Mouse (Mus musculus) myocyte (in vitro differentiated cells): Measurements from ENCODE around the gene Gm9918. TPM values are rescaled to one million over a fixed set of nuclear protein-coding genes. Genes with fewer than 3 reads are reported as not detected.

Experiments used
- H3K27me3 ChIP-seq: one replicate; pipeline ENCODE4 v1.6.1; 2011; ENCODE audit not compliant: control insufficient read depth, insufficient read depth, insufficient read length
- H3K36me3 ChIP-seq: one replicate; pipeline ENCODE4 v1.6.1; 2011; ENCODE audit not compliant: control insufficient read depth, insufficient read depth
- H3K4me2 ChIP-seq: one replicate; pipeline ENCODE4 v1.6.1; 2011; ENCODE audit warnings: low read depth, control low read depth
- H3K4me3 ChIP-seq: one replicate; pipeline ENCODE4 v1.5.1; 2011; ENCODE audit warnings: mild to moderate bottlenecking, control low read depth, moderate library complexity
- H3K79me2 ChIP-seq: one replicate; pipeline ENCODE4 v1.6.1; 2011; ENCODE audit not compliant: control insufficient read depth, insufficient read depth
- H3ac ChIP-seq: one replicate; pipeline ENCODE4 v1.6.1; 2011; ENCODE audit not compliant: control insufficient read depth, insufficient read length
- CEBPB ChIP-seq: IDR thresholded peaks from 2 replicates; pipeline ENCODE4 v1.6.1; 2011; ENCODE audit warnings: mild to moderate bottlenecking, moderate library complexity; ENCODE audit not compliant: poor library complexity, insufficient read depth, severe bottlenecking
- E2F4 ChIP-seq: IDR thresholded peaks from one replicate; pipeline ENCODE4 v1.6.1; 2011; ENCODE audit warnings: mild to moderate bottlenecking, control low read depth, moderate library complexity; ENCODE audit not compliant: insufficient read depth
- MAX ChIP-seq: IDR thresholded peaks from one replicate; pipeline ENCODE4 v1.6.1; 2011; ENCODE audit warnings: low read depth, mild to moderate bottlenecking, control low read depth
- MYOD1 ChIP-seq, 3 experiments: IDR thresholded peaks; one replicate each; pipeline ENCODE4 v1.6.1; 2011; ENCODE audit warnings: control low read depth in 2 of 3, low read depth in 2 of 3, mild to moderate bottlenecking in 2 of 3, moderate library complexity in 1 of 3; ENCODE audit not compliant: insufficient read length in 2 of 3, control insufficient read depth in 1 of 3
- MYOG ChIP-seq, 3 experiments: IDR thresholded peaks; one replicate each; pipeline ENCODE4 v1.6.1; 2011; ENCODE audit warnings: control low read depth in 2 of 3, low read depth in 2 of 3, mild to moderate bottlenecking in 2 of 3; ENCODE audit not compliant: insufficient read length in 2 of 3, control insufficient read depth in 1 of 3, insufficient read depth in 1 of 3
- POLR2A ChIP-seq: IDR thresholded peaks from one replicate; pipeline ENCODE4 v1.6.1; 2011; ENCODE audit warnings: low read depth, mild to moderate bottlenecking, control low read depth, moderate library complexity; ENCODE audit not compliant: insufficient read length
- POLR2AphosphoS2 ChIP-seq: IDR thresholded peaks from one replicate; pipeline ENCODE4 v1.6.1; 2011; ENCODE audit warnings: low read depth, control low read depth; ENCODE audit not compliant: insufficient read length
- REST ChIP-seq: IDR thresholded peaks from one replicate; pipeline ENCODE4 v1.6.1; 2011; ENCODE audit warnings: mild to moderate bottlenecking, control low read depth, moderate library complexity; ENCODE audit not compliant: insufficient read depth, insufficient read length
- SRF ChIP-seq: IDR thresholded peaks from one replicate; pipeline ENCODE4 v1.6.1; 2011; ENCODE audit warnings: low read depth; ENCODE audit not compliant: control insufficient read depth, insufficient read length
- TCF12 ChIP-seq: IDR thresholded peaks from one replicate; pipeline ENCODE4 v1.6.1; 2011; ENCODE audit warnings: mild to moderate bottlenecking, control low read depth; ENCODE audit not compliant: poor library complexity, insufficient read depth, severe bottlenecking
- TCF3 ChIP-seq: IDR thresholded peaks from one replicate; pipeline ENCODE4 v1.6.1; 2011; ENCODE audit warnings: low read depth, control low read depth; ENCODE audit not compliant: insufficient read length
- USF1 ChIP-seq: IDR thresholded peaks from one replicate; pipeline ENCODE4 v1.6.1; 2011; ENCODE audit warnings: low read depth, mild to moderate bottlenecking, control low read depth, moderate library complexity
- polyA plus RNA-seq: library from polyadenylated mRNA; unstranded; fragments of >200 nt; fragmentation: generic; extraction: Trizol; gene quantifications from one replicate; pipeline ENCODE4 v1.2.1, GENCODE M21; 2012; ENCODE audit warnings: missing spikeins

Gm9918 gene
- polyA plus RNA-seq, 1 experiment: not detected

- TF ChIP-seq TCF3: no peak
- TF ChIP-seq MAX: no peak
- peak in 2 of 3 experiments; percentile 19 to 52 for TF ChIP-seq MYOG (IDR thresholded peaks at IDR 0.05; ENCODE audit: control insufficient read depth in 1 of 3, insufficient read depth in 1 of 3, insufficient read length in 2 of 3, low read depth in 2 of 3)
- peak; percentile 90 for TF ChIP-seq POLR2A
- peak; percentile 32 for TF ChIP-seq E2F4
- TF ChIP-seq TCF12: no peak
- TF ChIP-seq POLR2AphosphoS2: peak; percentile 83
- peak in 1 of 3 experiments; percentile 46 for TF ChIP-seq MYOD1 (IDR thresholded peaks at IDR 0.05; ENCODE audit: control insufficient read depth in 1 of 3, insufficient read length in 2 of 3, low read depth in 2 of 3)
- no peak for TF ChIP-seq SRF
- no peak for TF ChIP-seq CEBPB
- TF ChIP-seq USF1: peak; percentile 94
Observed at GRCm38 (mm10) chr15:102279092-102279782, 8.9 kb downstream of the Gm9918 start, which contains the start of gene Mfsd5. Gene Mfsd5, plus strand, starts transcription at chr15:102279454.

GRCm38 (mm10) chr15:102279783-102280520 lies 9.6 kb downstream of the Gm9918 start:
- no peaks in the 10 kb centered on the region for H3K27me3 ChIP-seq
- H3K79me2 ChIP-seq: peaks cover 16% of the 10 kb centered on the region
- TF ChIP-seq CEBPB: no peak
- TF ChIP-seq POLR2AphosphoS2: no peak
- no peak for TF ChIP-seq MAX
- TF ChIP-seq E2F4: no peak
- no peak for TF ChIP-seq SRF
- no peak for TF ChIP-seq USF1
- no peak for TF ChIP-seq TCF3
- H3K4me3 ChIP-seq: peak overlapping the region; percentile 69
- H3K36me3 ChIP-seq: no peaks in the 10 kb centered on the region
- peak overlapping the region; percentile 96 for H3K4me2 ChIP-seq
- H3ac ChIP-seq: peak overlapping the region; percentile 32

More at GRCm38 (mm10) chr15:102279092-102279782, 8.9 kb downstream of the Gm9918 start, which contains the start of gene Mfsd5:
- Histone ChIP-seq H3K27me3 (no peaks in the 10 kb centered on the region), H3K4me2 (peak within 1 kb of the TSS; percentile 96), H3K36me3 (no peaks in the 10 kb centered on the region), H3K4me3 (peak within 1 kb of the TSS; percentile 69), H3K79me2 (peaks cover 16% of the 10 kb centered on the region), H3ac (peak within 1 kb of the TSS; percentile 32)

GRCm38 (mm10) chr15:102280623-102281022 lies 10.3 kb downstream of the Gm9918 start:
- peak overlapping the region; percentile 32 for H3ac ChIP-seq
- peak overlapping the region; percentile 96 for H3K4me2 ChIP-seq
- no peaks in the 10 kb centered on the region for H3K36me3 ChIP-seq
- H3K4me3 ChIP-seq: peak overlapping the region; percentile 69
- no peaks in the 10 kb centered on the region for H3K27me3 ChIP-seq
- no peak for TF ChIP-seq MYOD1 (IDR thresholded peaks at IDR 0.05; ENCODE audit: control insufficient read depth in 1 of 3, insufficient read length in 2 of 3, low read depth in 2 of 3)
- TF ChIP-seq POLR2AphosphoS2: no peak
- no peak for TF ChIP-seq E2F4
- TF ChIP-seq REST: no peak
- no peak for TF ChIP-seq TCF12
- no peak for TF ChIP-seq CEBPB
- TF ChIP-seq SRF: no peak
- no peak for TF ChIP-seq TCF3
- TF ChIP-seq POLR2A: no peak
- TF ChIP-seq USF1: no peak
- no peak for TF ChIP-seq MAX
- no peak for TF ChIP-seq MYOG (IDR thresholded peaks at IDR 0.05; ENCODE audit: control insufficient read depth in 1 of 3, insufficient read depth in 1 of 3, insufficient read length in 2 of 3, low read depth in 2 of 3)
- H3K79me2 ChIP-seq: peaks cover 16% of the 10 kb centered on the region

GRCm38 (mm10) chr15:102282463-102283292 lies 12.3 kb downstream of the Gm9918 start:
- TF ChIP-seq USF1 (no peak), MYOD1 (IDR thresholded peaks at IDR 0.05; ENCODE audit: control insufficient read depth in 1 of 3, insufficient read length in 2 of 3, low read depth in 2 of 3) (no peak), MAX (no peak), POLR2A (no peak), TCF3 (no peak)
- H3K4me3 ChIP-seq: no peak overlapping the region
- H3K4me2 ChIP-seq: no peak overlapping the region
- H3K36me3 ChIP-seq: no peaks in the 10 kb centered on the region
- H3K27me3 ChIP-seq: no peaks in the 10 kb centered on the region
- peaks cover 16% of the 10 kb centered on the region for H3K79me2 ChIP-seq
- no peak overlapping the region for H3ac ChIP-seq
